Mouse (Mus musculus) frontal cortex, postnatal 10 days (tissue): ENCODE data around the gene Farp1.
"Not testable (repeated sequence)": the region's sequence is repeated elsewhere in the genome, so short reads cannot be mapped to it uniquely, and the experiment has no call there.

Experiments
- DNase-seq, 2 experiments: peaks; one replicate each; pipeline ENCODE4 v3.0.0; 2022; ENCODE audit warnings: low spot score in 2 of 2, mixed read lengths in 1 of 2

Farp1 gene

GRCm38 (mm10) chr14:121034973-121035662 is at the start of gene Farp1:
Farp1 (plus strand) TSS chr14:121035200.
- DNase-seq: peak; percentile 66 to 79

DNA sequence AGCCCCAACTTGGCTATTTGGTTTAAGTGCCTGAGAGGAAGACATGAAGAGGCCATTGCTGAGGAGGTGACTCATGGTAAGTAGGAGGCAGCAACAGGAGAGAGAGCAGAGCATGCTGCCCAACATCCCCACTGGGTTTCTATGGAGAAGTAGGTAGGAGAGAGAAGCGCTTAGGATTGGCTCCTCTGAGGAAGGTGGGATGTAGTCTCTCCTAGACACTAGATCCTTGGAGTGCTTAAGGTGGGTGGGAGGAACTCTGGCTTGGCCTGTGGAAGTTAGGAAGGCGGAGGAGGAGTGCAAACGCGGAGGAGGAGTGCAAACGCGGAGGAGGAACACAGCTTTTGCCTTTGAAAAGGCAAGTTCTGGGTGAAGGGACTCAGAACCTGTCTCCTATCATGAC is 45.9 kb upstream of the Farp1 start:
- no peak for DNase-seq

GRCm38 (mm10) chr14:120997686-120998085 is 37.3 kb upstream of the Farp1 start:
- no peak for DNase-seq

DNA sequence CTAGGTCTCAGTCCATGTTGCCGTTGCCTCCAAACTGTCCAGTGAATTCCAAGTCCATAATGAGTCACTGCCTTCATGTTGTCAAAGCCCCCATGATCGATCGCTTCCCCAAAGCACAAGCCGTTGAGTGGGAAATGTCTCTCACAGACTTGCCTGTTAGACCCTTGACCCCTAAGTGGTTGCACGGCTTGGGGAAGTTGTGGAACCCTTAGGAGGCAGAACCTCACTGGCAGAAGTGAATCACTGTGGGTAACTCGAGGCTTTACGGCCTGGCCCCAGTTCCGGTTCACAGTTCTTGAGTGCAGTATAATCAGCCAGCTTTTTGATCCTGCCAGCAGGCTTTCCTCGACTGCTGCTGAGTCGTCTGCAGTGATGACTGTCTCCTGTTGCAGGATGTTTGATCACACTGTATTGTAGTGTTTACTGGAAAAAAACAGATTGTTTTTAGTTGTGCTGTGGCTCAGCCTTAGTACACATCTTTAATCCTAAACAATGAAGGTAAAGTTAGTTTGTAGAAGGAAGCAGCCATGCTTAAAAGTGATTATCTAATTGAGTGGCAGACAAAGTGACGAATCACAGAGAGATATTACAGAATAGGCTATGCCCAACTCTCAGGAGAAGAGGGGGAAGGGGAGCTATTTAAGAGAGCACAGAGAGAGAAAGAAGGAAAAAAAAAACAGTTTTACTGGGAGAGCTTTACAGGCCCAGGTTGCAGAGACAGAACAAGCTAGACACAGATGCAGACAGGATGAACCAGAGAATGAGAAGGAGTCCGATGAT is 34.2 kb upstream of the Farp1 start:
- no peak for DNase-seq

DNA sequence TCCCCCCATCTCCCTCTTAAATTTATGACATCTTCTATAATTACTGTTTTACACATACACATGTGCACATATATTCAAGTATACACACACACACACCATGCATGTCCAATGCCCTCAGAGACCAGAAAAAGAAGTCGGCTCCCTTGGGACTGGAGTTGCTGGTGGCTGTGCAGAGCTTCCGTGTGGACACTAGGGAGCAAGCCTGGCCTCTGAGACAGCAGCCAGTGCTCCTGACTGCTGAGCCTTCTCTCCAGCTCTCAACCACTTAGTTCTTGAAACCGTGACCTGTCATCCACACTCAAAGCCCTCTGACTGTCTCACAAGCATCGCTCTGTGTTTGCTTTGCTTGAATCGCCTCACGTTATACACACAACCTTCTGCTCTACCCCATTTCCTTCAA is 29.4 kb upstream of the Farp1 start:
- no peak for DNase-seq

DNA sequence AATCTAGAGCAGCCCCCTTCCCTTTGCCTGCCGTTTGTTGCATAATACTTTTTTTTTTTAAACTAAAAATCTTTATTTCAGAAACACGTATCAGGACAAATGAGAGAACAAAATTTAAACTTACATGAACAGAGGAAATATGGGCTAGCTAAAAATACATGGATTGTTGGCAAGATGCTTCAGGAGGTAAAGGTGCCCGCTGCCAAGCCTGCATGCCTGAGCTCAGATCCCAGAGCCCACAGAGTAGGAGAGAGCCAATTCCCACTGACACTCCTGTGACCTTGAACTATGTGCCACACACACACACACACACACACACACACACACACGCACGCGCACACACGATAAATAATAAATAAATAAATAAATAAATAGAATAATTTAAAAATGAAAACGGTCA is 29.0 kb upstream of the Farp1 start:
- no peak for DNase-seq

- no peak for DNase-seq
Observed at GRCm38 (mm10) chr14:121015114-121015690, 19.8 kb upstream of the Farp1 start.

GRCm38 (mm10) chr14:121022403-121022802 is 12.6 kb upstream of the Farp1 start:
- DNase-seq: no peak

DNA sequence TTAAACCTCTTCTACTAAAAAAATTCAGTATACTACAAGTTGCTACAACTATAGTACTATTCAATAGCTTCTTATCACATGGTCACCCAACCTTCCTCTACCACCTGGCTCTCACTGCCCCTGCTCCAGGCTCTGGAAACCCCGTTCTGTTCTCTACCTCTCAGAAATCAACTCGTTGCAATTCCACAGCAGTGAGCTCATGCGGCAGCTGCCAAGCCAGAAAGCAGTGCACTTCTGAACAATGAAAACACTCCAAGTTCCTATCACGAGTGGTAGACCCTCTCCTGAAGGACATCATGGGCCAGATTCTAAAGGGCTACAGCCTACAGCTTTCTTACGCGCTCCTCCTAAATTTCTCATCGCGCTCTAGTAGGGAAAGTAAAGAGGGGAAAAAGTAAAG is 9.6 kb upstream of the Farp1 start:
- no peak for DNase-seq

DNA sequence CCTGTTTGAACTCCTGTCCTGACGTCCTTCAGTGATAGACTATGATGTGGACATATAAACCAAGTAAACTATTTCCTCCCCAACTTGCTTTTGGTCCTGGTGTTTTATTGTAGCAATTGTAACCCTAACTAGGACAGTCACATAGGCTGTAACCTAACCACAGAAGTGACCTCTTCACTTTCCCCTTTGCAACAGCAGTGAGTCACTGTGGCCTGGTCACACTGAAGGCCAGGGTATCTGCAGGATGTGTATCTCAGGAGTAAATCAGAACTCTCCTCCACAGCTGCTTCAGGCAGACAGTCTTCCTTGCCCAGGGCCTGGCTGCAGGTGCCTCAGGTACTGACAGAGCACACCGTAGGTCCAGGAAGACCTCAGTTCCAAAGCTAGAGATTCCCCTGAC is 3.6 kb upstream of the Farp1 start:
- DNase-seq: no peak

- DNase-seq: no peak
Observed at GRCm38 (mm10) chr14:121034525-121034924, 475 bp upstream of the Farp1 start.

DNA sequence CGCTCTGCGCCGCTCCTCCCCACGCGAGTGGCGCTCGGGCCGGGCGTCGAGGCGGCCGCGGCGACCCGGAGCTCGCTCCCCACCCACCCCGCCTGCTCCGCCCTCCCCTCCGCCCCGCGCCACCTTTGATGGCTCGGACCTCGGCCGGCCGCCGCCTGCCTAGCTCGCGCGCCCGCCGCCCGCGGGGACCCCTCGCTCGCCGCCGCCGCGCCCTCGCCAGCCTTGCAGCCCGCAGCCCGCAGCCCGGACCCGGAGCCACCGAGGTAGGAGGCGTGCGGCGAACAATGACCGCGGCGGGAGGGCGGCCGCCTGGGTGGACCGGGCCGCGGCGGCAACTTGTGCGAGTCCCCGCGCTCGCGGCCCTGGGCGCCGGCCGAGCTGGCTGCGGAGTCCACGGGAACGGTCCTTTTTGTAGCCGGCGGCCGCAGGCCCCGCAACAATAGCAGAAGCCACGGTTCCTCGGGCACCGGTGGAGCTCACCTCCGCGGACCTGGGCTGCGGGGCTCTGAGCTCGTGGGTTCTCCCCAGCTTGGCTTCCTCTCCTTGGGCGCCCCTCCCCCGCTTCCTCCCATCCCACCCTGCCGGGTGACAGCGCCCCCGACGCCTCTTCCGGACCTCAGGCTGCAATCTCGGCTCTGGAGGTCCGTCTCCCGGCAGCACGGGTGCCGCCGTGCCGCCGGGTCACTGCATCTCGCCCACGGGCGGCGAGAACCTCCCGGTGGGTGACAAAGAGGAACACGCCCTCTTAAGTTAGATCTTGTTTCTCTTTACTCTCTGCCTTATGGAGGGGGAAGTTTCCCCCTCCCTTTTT is 868 bp downstream of the Farp1 start:
- peak; percentile 37 to 67 for DNase-seq

DNA sequence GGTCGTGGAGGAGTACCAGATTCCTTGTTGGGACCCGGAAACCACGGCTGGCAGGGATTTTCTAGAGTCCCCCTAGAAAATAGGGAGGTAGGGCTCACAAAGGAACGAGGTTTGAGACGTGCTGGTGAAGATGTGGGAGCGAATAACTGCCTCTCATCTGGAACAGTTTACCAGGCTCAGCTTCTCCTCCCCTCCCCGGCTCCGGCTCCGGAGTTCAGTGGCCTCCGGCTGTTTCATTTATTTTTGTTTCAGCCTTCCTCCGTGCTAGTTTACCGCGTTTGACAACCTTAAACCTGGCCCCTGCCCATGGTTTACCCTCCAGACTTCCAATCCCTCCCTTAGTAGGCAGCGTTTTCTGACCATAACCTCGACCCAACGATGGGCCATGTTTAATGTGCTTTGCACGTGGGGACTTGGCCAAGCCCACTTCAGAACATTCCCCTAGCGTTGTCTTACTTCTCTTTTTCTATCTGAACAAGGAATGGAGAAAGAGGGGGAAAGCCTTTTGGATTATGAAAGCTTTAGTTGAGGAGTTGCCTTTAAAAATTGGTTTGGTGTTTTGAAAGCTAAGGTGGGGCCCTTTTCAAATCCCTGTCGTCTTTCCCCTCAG is 1.7 kb downstream of the Farp1 start:
- DNase-seq: peak in 1 of 2 experiments; percentile 27

- no peak for DNase-seq
Observed at GRCm38 (mm10) chr14:121037276-121037675, 2.3 kb downstream of the Farp1 start.

GRCm38 (mm10) chr14:121038676-121039075 is 3.7 kb downstream of the Farp1 start:
- DNase-seq: no peak

DNA sequence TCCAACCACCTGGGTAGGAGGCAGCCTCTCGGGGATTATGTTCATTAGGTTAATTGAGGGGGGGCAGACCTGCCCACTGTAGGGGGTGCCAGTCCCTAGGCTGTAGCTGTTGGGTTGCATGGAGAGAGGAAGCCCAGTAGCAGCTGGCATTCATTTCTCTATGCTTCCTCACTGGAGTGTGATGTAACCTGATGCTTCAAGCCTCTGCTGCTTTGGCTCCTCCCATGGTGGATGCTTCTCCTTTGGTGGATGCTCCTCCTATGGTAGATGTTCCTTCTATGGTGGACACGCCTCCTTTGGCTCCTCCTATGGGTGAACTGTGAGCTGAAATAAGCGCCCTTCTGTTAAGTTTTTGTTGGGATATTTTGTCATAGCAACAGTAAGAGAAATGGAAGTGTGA is 9.1 kb downstream of the Farp1 start:
- no peak for DNase-seq

GRCm38 (mm10) chr14:121046313-121046961 is 11.4 kb downstream of the Farp1 start:
- no peak for DNase-seq

DNA sequence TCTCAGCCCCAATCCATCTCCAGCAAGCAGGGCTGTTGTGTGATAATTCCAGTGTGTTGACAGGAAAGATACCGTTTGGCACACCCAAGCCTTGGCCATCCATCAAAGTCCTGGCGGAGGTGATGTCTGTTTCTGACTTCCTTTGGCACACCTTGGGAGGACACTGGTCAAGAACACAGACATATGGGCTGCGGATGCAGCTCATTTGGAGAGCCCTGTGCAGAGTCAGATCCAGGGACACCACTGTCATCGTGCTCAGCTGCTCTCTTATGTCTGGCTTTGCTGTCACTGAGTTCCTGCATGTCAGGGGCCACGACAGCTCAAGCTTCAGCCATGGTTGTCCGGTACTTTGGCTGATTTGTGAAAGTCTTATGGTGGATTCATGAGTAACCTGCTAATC is 12.8 kb downstream of the Farp1 start:
- no peak for DNase-seq

DNA sequence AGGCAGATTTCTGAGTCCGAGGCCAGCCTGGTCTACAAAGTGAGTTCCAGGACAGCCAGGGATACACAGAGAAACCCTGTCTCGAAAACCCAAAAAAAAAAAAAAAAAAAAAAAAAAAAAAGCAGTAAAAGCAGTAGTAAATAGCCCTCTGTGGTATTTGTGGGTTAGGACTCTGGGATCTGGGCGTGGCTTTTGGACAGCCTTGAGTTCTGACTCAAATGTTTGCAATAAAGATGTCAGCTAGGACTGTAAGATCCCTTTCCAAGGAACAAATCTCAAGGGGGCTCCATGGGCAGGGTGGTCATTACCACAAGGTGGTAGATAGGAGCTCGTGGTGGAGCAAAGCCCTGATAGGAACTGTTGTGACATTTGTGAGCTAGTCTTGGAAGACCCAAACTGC is 16.0 kb downstream of the Farp1 start:
- DNase-seq: not testable (repeated sequence)

DNA sequence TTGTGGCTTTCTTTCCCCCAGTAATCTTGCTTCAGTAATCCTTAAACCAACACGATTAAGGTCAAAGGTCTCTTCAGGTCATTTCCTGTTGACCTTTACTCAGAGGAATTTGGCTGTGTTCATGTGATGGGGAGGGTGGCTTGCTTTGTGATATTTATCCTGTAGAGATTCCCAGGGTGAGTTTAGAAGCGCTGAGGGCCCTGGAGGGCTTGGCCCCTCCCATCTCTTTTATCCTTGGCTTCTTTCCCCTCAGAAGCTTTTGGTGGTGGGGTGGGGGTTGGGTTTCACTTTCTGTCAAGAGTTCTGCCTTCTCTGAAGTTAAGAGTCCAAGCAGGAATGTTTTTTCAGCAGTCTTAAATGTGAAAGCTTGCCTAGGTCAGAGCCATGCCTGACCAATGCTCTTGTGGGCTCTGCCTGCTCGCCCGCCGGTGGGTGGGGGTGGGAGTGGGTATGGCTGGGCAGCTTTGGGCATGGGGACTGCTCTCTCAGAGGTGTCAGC is 18.1 kb downstream of the Farp1 start:
- no peak for DNase-seq

- no peak for DNase-seq
Observed at GRCm38 (mm10) chr14:121054062-121054461, 19.1 kb downstream of the Farp1 start.
